Mouse (Mus musculus) bone marrow, adult 2 months (tissue): ENCODE measurements around the gene Rps18.

Source experiments
- CTCF ChIP-seq: fragments of 200-500 bp; IDR thresholded peaks from 2 replicates; pipeline ENCODE4 v1.5.1; 2011; ENCODE audit warnings: low read length, control low read depth; ENCODE audit not compliant: control insufficient read depth, insufficient read depth
- POLR2A ChIP-seq: fragments of 200-500 bp; IDR thresholded peaks from 2 replicates; pipeline ENCODE4 v1.6.1; 2011; ENCODE audit warnings: low read depth, mild to moderate bottlenecking, control low read depth, low read length, borderline replicate concordance; ENCODE audit not compliant: control insufficient read depth

GRCm38 (mm10) chr17:33973572-33973971 lies 17.8 kb upstream of the Rps18 start:
- no peak for TF ChIP-seq CTCF
- TF ChIP-seq POLR2A = no peak
